Mouse (Mus musculus) stomach, embryonic 14.5 days (tissue): Measurements from ENCODE around the gene Syn3. TPM values are rescaled to one million over a fixed set of nuclear protein-coding genes. Genes with fewer than 3 reads are reported as not detected.

ENCODE experiments used
- ATAC-seq: fragments of 200-750 bp; cut with Nextera tagmentation; 2 replicates; pipeline ENCODE4 v1.8.0; 2017; ENCODE audit warnings: low read depth, moderate TSS enrichment; ENCODE audit not compliant: insufficient number of reproducible peaks, insufficient read depth, low FRiP score
- H3K27ac ChIP-seq: fragments of 300-500 bp; sonication (generic); 2 replicates; pipeline ENCODE4 v1.5.1; 2014; ENCODE audit warnings: mild to moderate bottlenecking, low read length, moderate library complexity, mixed read lengths
- H3K27me3 ChIP-seq: fragments of 300-500 bp; sonication (generic); 2 replicates; pipeline ENCODE4 v1.6.1; 2014; ENCODE audit warnings: low read length, control low read depth, mixed read lengths; ENCODE audit not compliant: control insufficient read depth, insufficient read depth
- H3K36me3 ChIP-seq: fragments of 300-500 bp; sonication (generic); 2 replicates; pipeline ENCODE4 v1.6.1; 2014; ENCODE audit warnings: mild to moderate bottlenecking, control low read depth, low read length, moderate library complexity, mixed read lengths; ENCODE audit not compliant: control insufficient read depth, insufficient read depth
- H3K4me1 ChIP-seq: fragments of 300-500 bp; sonication (generic); 2 replicates; pipeline ENCODE4 v1.6.1; 2014; ENCODE audit warnings: low read length, control low read depth, mixed read lengths; ENCODE audit not compliant: control insufficient read depth, insufficient read depth
- H3K4me2 ChIP-seq: fragments of 300-500 bp; sonication (generic); replicated peaks from 2 replicates; pipeline ENCODE4 v1.6.1; 2014; ENCODE audit warnings: low read depth, low read length, control low read depth
- H3K4me3 ChIP-seq: fragments of 300-500 bp; sonication (generic); 2 replicates; pipeline ENCODE4 v1.5.1; 2014; ENCODE audit warnings: low read depth, low read length, control low read depth
- H3K9ac ChIP-seq: fragments of 300-500 bp; sonication (generic); replicated peaks from 2 replicates; pipeline ENCODE4 v1.6.1; 2014; ENCODE audit warnings: low read depth, mild to moderate bottlenecking, control low read depth, low read length, moderate library complexity, mixed read lengths
- H3K9me3 ChIP-seq: fragments of 300-500 bp; sonication (generic); 2 replicates; pipeline ENCODE4 v1.6.1; 2016; ENCODE audit warnings: low read depth, low read length, control low read depth; ENCODE audit not compliant: control insufficient read depth
- WGBS: fragments of 180-500 bp; shearing (Covaris S2); extraction: QIAGEN DNeasy Blood & Tissue Kit; methylation state at CpG from one replicate; pipeline ENCODE4 v1.1.7; 2014; 5-methylcytosine and 5-hydroxymethylcytosine counted together
- polyA plus RNA-seq: library from polyadenylated mRNA; unstranded; fragments of >200 nt; fragmentation: Nextera tagmentation; extraction: Ambion mirVana; gene quantifications from 2 replicates; pipeline ENCODE4 v1.2.1, GENCODE M21; 2014

The Syn3 gene
- polyA plus RNA-seq, 1 experiment from 2014 or later = 5.8 TPM

DNA sequence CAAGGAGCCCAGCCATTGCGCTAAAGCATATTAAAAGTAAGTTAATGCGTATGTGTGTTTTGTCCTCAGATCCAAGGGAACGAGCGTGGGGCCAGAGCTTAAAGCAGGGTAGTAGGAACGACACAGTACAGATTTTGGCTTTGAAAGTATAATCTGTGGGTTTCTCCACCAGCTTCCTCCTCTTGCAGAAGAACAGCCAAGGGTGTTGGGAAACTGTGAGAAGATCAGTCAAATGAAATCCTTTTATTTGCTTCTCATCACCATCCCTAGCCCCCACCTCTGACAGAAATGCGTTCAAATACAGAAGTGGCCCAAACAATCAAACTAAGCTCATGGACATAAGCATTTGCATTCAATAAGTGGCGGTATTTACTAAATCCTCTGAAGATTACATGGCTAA, 22.0 kb downstream of the Syn3 start:
- H3K4me1 ChIP-seq = peaks cover 11% of the 10 kb centered on the region; the same call in 1 of the 2 replicates
- WGBS = 84% methylated on average over 7 of the region's 7 CpGs
- no peaks in the 10 kb centered on the region for H3K9me3 ChIP-seq
- H3K4me3 ChIP-seq = no peak overlapping the region
- ATAC-seq = no peak
- no peak overlapping the region for H3K27ac ChIP-seq
- H3K36me3 ChIP-seq = no peaks in the 10 kb centered on the region
- no peak overlapping the region for H3K9ac ChIP-seq
- no peaks in the 10 kb centered on the region for H3K27me3 ChIP-seq
- no peak overlapping the region for H3K4me2 ChIP-seq

DNA sequence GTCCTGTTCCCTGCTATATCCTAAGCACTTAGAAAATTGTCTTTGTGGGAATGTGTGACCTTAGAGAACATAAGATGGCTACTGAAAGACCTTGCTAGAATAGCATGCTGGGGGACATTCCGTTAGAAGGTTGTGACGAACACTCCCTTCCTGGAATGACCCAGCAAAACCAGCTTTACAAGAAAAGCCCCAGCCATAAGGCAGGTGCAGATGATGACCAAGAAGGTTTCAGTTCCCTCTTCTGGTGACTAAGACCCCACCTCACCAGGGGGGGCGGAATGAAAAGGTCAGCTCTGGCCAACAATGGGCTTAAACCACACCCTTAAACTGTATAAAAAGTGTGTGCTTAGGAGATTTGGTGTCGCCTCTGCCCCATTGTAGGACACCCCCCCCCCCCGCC, 23.4 kb downstream of the Syn3 start:
- ATAC-seq = no peak
- Histone ChIP-seq H3K4me1 (peaks cover 11% of the 10 kb centered on the region; the same call in 1 of the 2 replicates), H3K27me3 (no peaks in the 10 kb centered on the region), H3K36me3 (no peaks in the 10 kb centered on the region), H3K9me3 (no peaks in the 10 kb centered on the region), H3K27ac (peak overlapping the region; percentile 61; the same call in 1 of the 2 replicates), H3K4me2 (no peak overlapping the region), H3K9ac (no peak overlapping the region), H3K4me3 (no peak overlapping the region)
- WGBS = 82% methylated on average over 5 of the region's 5 CpGs

DNA sequence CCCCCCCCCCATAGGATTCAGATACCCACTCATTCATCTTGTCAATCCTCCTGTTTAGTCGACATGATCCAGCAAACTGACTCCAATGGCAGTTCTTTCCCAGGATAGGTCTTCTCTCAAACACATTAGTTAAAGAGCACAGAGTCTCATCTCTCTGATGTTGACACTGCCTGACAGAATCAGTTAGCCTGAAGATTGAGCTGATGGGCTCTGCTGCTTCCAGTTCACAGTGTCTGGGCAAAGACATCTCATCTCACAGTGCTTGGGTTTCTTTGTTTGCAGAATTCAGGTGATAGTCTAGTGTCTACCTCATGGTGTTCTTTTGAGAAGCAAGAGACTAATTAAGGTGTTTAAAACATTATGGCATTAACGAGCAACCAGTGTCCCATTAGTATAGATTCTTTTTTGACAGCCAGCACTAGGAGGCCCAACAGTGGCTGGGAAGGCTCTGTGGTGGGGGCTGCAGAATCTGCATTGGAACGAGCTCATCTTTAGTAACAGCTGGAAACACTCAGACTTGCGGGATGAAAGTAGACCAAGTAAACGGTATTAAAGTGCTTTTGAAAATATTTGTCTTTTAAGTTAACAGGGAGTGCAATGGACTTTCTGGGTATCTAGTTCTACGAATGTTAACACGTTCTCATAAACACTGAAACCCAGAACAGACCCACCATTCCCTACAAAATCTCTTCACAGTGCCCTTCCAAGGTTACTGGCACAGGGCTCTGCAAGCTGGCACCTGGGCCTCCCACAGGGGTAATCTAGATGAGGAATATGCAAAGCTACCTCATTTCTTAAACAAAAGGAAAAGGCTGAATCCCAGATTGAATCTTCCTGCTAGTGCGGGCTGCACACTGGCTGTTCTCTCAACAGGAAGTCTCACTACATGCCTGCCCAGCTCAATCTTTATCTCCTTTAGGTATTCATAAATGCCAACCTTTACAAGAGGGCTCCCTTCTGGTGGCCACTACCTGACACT, 24.2 kb downstream of the Syn3 start:
- no peak overlapping the region for H3K4me3 ChIP-seq
- H3K4me2 ChIP-seq = peak overlapping the region; percentile 14; the same call in 1 of the 2 replicates
- no peaks in the 10 kb centered on the region for H3K36me3 ChIP-seq
- H3K27me3 ChIP-seq = no peaks in the 10 kb centered on the region
- peaks cover 11% of the 10 kb centered on the region; the same call in 1 of the 2 replicates for H3K4me1 ChIP-seq
- no peaks in the 10 kb centered on the region for H3K9me3 ChIP-seq
- peak overlapping the region; percentile 61; the same call in 1 of the 2 replicates for H3K27ac ChIP-seq
- H3K9ac ChIP-seq = no peak overlapping the region
- peak; percentile 61; the same call in 1 of the 2 replicates for ATAC-seq
- 36% methylated on average over 8 of the region's 8 CpGs for WGBS

DNA sequence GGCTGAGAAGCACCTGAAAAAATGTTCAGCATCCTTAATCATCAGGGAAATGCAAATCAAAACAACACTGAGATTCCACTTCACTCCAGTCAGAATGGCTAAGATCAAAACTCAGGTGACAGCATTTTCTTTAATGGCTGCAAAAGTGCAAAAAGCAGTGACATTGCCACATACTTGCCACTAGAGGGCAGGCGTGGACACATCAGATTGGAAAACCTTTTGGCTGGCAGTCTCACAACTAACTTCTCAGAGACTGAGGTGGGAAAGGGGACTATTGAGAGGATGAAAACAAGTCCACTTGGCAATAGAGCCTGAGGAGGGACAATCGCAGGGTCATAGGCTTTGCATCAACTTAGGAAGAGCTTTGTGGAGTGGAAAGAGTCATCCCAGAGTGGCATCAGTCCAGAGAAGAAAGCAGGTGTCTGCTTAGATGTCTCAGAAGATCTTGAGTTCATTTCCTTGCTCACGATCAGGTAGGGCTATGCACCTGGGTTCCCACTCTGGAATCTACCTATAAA, 25.0 kb downstream of the Syn3 start:
- Histone ChIP-seq H3K4me1 (peaks cover 11% of the 10 kb centered on the region; the same call in 1 of the 2 replicates), H3K9me3 (no peaks in the 10 kb centered on the region), H3K4me2 (no peak overlapping the region), H3K27me3 (no peaks in the 10 kb centered on the region), H3K9ac (no peak overlapping the region), H3K27ac (no peak overlapping the region), H3K36me3 (no peaks in the 10 kb centered on the region), H3K4me3 (no peak overlapping the region)
- WGBS = 41% methylated on average over 3 of the region's 3 CpGs
- ATAC-seq = no peak

DNA sequence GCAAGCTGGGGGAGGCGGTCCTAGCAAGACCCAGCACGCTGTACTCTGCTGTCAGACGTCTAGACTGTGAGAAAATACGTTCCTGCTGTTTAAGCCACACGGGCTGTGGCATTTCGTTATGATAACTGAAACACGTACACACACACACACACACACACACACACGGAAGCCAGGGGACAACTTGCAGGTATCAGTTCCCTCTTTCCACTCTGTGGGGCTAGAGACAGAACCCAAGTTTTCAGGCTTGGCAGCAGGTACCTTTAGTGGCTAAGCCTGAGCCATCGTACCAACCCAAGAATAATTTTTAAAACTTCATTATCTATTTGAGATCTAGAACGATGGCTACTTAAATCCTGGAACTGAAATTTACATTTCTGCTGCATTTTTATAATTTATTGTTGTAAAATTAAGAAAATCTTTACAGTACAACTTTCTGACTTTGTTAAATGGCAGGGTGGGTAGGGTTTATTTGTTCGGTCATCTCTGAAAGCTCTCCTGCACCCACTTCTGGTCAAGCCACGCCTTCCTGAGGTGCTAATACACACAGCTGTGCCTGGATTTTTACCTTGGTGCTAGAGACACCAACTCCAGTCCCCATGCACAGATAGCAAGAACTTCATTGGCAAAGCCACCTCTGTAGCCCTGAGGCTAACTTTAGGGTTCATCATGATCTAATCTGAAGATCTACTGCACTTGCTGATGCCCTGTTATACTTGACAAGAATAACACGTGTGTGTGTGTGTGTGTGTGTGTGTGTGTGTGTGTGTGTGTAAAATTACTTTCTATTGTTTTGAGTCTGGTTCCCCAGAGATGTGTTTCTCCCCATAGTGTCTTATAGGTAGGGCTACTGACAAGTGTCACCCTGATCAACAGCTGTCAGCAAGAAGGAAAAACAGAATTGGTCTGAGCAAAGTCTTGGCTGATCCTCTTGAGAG, 29.8 kb downstream of the Syn3 start:
- WGBS = 68% methylated on average over 13 of the region's 13 CpGs
- no peak for ATAC-seq
- Histone ChIP-seq H3K36me3 (no peaks in the 10 kb centered on the region), H3K9ac (no peak overlapping the region), H3K4me3 (no peak overlapping the region), H3K27me3 (no peaks in the 10 kb centered on the region), H3K27ac (no peak overlapping the region), H3K4me2 (no peak overlapping the region), H3K9me3 (no peaks in the 10 kb centered on the region), H3K4me1 (no peaks in the 10 kb centered on the region)

DNA sequence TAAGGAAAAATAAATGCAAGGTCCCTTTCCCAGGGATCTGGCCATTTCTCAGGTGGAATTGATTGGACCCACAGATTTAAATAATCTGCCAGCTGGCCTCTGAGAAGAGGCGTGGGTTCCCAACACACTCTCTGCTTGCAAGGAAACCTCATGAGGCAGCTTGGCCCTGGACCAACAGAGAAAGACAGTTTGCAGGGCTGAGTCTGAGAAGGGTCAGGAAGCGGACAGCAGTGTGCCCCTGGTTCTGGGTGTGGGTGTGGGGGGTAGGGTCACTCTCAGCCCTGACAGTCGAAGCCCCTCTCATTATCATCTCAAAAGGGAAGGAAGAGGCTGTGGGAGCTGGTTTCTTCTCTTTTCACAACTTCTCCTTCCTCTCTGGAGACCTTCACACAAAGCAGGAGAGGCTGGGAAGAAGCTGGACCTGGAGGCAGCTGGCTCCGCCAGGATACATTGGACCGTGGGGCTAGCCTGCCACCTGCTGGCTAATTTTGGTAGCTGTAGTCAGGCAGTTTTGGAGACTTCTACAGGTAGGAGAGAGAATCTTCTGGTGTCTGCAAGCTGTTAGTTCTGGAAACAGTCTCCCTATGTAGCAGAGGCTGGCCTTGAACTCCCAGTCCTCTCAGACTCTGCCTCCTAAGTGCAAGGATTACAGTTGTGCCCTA, 35.0 kb downstream of the Syn3 start:
- Histone ChIP-seq H3K9ac (no peak overlapping the region), H3K27me3 (no peaks in the 10 kb centered on the region), H3K27ac (peak overlapping the region; percentile 6; the same call in 1 of the 2 replicates)

DNA sequence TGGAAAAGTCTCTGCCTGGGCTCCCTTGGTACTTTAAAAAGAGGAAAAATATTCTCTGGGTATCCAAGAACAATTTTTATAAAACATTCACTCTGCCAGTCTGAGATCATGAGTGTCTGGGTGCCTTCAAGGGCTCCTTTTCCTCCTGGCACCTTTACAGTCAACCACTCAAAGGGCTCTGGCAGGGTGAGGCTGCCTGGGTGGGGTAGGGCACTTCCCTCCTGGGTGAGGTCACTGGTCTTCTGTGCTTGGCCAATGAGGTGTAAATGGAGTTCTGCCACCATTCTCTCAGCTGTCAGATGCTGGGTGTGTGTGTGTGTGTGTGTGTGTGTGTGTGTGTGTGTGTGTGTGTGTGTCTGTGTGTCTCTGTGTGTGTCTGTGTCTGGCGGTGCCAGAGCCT, 39.1 kb downstream of the Syn3 start:
- H3K9ac ChIP-seq = no peak overlapping the region
- no peak overlapping the region for H3K4me2 ChIP-seq
- WGBS = 91% methylated on average over 1 of the region's 1 CpGs
- no peaks in the 10 kb centered on the region for H3K9me3 ChIP-seq
- H3K27me3 ChIP-seq = no peaks in the 10 kb centered on the region
- no peak for ATAC-seq
- H3K27ac ChIP-seq = no peak overlapping the region
- H3K4me3 ChIP-seq = no peak overlapping the region
- H3K4me1 ChIP-seq = peaks cover 8% of the 10 kb centered on the region; the same call in 1 of the 2 replicates
- H3K36me3 ChIP-seq = no peaks in the 10 kb centered on the region

More for the DNA sequence above, 35.0 kb downstream of the Syn3 start:
- Histone ChIP-seq H3K9me3 (no peaks in the 10 kb centered on the region), H3K4me2 (no peak overlapping the region), H3K36me3 (no peaks in the 10 kb centered on the region), H3K4me1 (peaks cover 3% of the 10 kb centered on the region; the same call in 1 of the 2 replicates), H3K4me3 (no peak overlapping the region)
- 18% methylated on average over 5 of the region's 5 CpGs for WGBS
- ATAC-seq = peak; percentile 76
